In the genomic region with DNA sequence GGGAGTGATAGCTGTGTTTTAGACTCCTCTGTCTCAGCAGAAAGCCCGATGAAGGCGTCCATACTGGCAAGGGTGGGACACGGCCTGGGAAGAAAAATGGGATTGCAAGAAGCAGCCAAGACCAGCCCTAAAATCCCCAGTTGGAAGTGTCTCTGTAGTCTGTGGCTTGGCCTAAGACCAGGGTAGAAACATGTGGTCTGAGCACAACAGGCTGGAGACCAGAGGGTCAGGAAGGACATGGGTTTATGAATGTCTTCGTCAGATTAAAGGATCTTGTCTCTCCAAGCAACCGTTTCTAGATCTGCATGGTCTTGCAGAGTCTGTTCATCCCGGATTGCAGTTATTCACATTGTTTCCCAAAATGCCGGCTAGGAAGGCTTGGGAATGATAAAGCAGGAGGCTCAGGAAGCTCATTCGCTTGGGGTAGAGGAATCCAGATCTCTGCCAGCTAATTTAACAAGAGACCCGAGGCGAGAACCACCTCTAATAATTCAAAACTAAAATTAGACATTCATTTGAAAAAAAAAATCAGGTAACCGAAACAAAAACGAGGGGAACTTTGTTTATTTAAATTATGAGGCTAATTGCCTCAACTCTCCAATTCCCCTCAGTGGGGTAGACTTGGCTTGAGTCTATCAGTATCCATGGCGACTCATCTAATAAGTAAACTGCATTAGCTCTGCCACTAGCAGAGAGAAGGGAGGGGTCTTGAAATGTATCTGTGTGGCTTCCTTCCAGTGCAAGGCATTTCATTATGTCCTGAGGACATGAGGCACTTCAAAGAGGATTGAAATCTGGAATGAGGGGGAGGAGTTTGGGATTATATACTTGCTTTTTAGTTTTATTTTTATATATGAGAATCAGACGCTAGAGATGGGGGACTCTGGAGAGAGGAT, we compare ENCODE assay signal across 10 mouse cellular contexts. TPM values are rescaled to one million over a fixed set of nuclear protein-coding genes. Genes with fewer than 3 reads are reported as not detected.
DNase-seq lines count a peak whose midpoint lies in the region; ATAC-seq lines count a peak whose summit lies in the region.
"Had no signal": no experiment of that assay in that cellular context is flagged by ENCODE, and none has a peak within 500 bp of the region (broad histone marks: within the 10 kb centered on the region; RNA-seq: fewer than 3 reads in every experiment).

No protein-coding gene starts in this region.

- ATAC-seq in forebrain, embryonic 15.5 days (replicated peaks) = peak; percentile 73
- ATAC-seq: intestine, embryonic 16.5 days had no signal

- no peak overlapping the region for H3K4me3 ChIP-seq in forebrain, embryonic 15.5 days
- H3K4me3 ChIP-seq: liver, embryonic 15.5 days had no signal

- peaks cover 41% of the 10 kb centered on the region for H3K4me1 ChIP-seq in forebrain, embryonic 15.5 days
- H3K4me1 ChIP-seq: liver, embryonic 15.5 days had no signal

- H3K9ac ChIP-seq in forebrain, embryonic 15.5 days (replicated peaks) = no peak overlapping the region
- H3K9ac ChIP-seq: liver, embryonic 15.5 days had no signal

- H3K27ac ChIP-seq in forebrain, embryonic 15.5 days (replicated peaks) = peak overlapping the region; percentile 66
- H3K27ac ChIP-seq: liver, embryonic 15.5 days had no signal

- no peaks in the 10 kb centered on the region for H3K36me3 ChIP-seq in forebrain, embryonic 15.5 days
- H3K36me3 ChIP-seq: liver, embryonic 15.5 days had no signal

- H3K4me2 ChIP-seq in forebrain, embryonic 15.5 days (replicated peaks) = peak overlapping the region; percentile 14
- H3K4me2 ChIP-seq: liver, embryonic 15.5 days had no signal

- WGBS in forebrain, embryonic 15.5 days = 42% methylated on average over 14 of the region's 14 CpGs

- H3K9me3 ChIP-seq in forebrain, embryonic 15.5 days = no peaks in the 10 kb centered on the region
- H3K9me3 ChIP-seq: liver, embryonic 15.5 days had no signal

- DNase-seq in kidney, adult 9 months = peak; percentile 14
- DNase-seq in kidney, adult 18-20 months = no peak
- peak; percentile 42 for DNase-seq in Muller cell, postnatal 12 days (ENCODE audit: inconsistent ontology term)
- peak; percentile 58 for DNase-seq in lung, postnatal 10 days
- DNase-seq in left cerebral cortex, adult 11 months (ENCODE audit: low spot score) = no peak
- no peak for DNase-seq in spleen, postnatal 14 days (ENCODE audit: low spot score in 2 of 2)
- DNase-seq in urinary bladder, postnatal 25 days (ENCODE audit: low spot score) = no peak

- no peaks in the 10 kb centered on the region for H3K27me3 ChIP-seq in forebrain, embryonic 15.5 days
- H3K27me3 ChIP-seq: liver, embryonic 15.5 days had no signal

RNA-seq across cellular contexts. Expression of a gene that starts 31.6 kb away (rescaled TPM):
- polyA plus RNA-seq in forebrain, embryonic 15.5 days (2015; fragmentation: Nextera tagmentation; extraction: Ambion mirVana) = 11.5 and 12.9 TPM in 2 replicates

Comparison
In these comparisons a context has a peak if more than half of its experiments do, and no peak if none do; other contexts are left out.
1. DNase-seq: peak in kidney, adult 9 months (single experiment), Muller cell, postnatal 12 days (single experiment) and lung, postnatal 10 days (single experiment); none in kidney, adult 18-20 months (single experiment), left cerebral cortex, adult 11 months (single experiment), spleen, postnatal 14 days (0 of 2) and urinary bladder, postnatal 25 days (single experiment).